Comparison of ENCODE assay signal across 8 mouse cellular contexts in the genomic region with DNA sequence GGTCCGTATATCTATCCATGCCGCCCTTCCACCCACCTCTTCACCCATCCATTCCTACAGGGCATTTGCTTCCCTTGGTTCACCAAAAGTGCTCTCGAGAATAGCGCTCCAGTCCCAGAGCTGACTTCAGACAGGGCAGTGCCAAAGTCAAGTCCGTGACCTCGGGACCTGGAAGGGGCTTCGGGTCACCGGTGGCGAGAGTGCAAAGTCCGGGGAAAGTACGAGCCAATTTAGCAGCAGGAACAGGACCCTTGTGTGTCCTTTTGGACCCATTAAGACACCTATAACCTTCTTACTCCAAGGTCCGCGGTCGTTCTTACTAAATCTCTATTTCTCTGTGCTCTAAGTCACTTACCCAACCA. TPM values are rescaled to one million over a fixed set of nuclear protein-coding genes. Genes with fewer than 3 reads are reported as not detected.
A peak's percentile ranks its signal among the peaks of the same experiment; 100 is the strongest.
DNase-seq lines count a peak whose midpoint lies in the region; ATAC-seq and TF ChIP-seq lines count a peak whose summit lies in the region.

No protein-coding gene starts in this region.

- no peak for TF ChIP-seq POLR2A in embryonic fibroblast, embryonic 13.5 days (IDR thresholded peaks at IDR 0.05; ENCODE audit: low read depth, low read length)

- under 1% methylated on average over 14 of the region's 14 CpGs for WGBS in lung, embryonic 15.5 days
- WGBS in kidney, embryonic 14.5 days, result 1% methylated on average over 14 of the region's 14 CpGs
- 0% methylated on average over 14 of the region's 14 CpGs for WGBS in midbrain, postnatal 0 days

- peaks cover 16% of the 10 kb centered on the region for H3K36me3 ChIP-seq in lung, embryonic 15.5 days
- peaks cover 4% of the 10 kb centered on the region; the same call in 1 of the 2 replicates for H3K36me3 ChIP-seq in kidney, embryonic 14.5 days (ENCODE audit: control insufficient read depth, insufficient read depth, low read length)
- peaks cover 14% of the 10 kb centered on the region; the same call in 1 of the 2 replicates for H3K36me3 ChIP-seq in midbrain, postnatal 0 days (ENCODE audit: insufficient read depth, low read length)

- peak overlapping the region; percentile 93 for H3K27ac ChIP-seq in lung, embryonic 15.5 days
- no peak overlapping the region for H3K27ac ChIP-seq in embryonic fibroblast, embryonic 13.5 days (ENCODE audit: insufficient read depth, low read length)
- peak overlapping the region; percentile 94 for H3K27ac ChIP-seq in kidney, embryonic 14.5 days (ENCODE audit: low read depth, low read length)
- H3K27ac ChIP-seq in midbrain, postnatal 0 days (ENCODE audit: low read depth, low read length), result peak overlapping the region; percentile 88

- peak overlapping the region; percentile 28 for H3K9ac ChIP-seq in lung, embryonic 15.5 days
- peak overlapping the region; percentile 56; the same call in 1 of the 2 replicates for H3K9ac ChIP-seq in kidney, embryonic 14.5 days (ENCODE audit: low read depth, low read length)
- peak overlapping the region; percentile 81; the same call in 1 of the 2 replicates for H3K9ac ChIP-seq in midbrain, postnatal 0 days (replicated peaks; ENCODE audit: low read length, poor library complexity, severe bottlenecking)

- DNase-seq in lung, postnatal 25 days (ENCODE audit: low spot score), result no peak
- no peak for DNase-seq in midbrain, postnatal 0 days (ENCODE audit: low spot score)
- DNase-seq in thymus, postnatal 10 days (ENCODE audit: low spot score in 2 of 2), result no peak
- no peak for DNase-seq in spleen, postnatal 14 days (ENCODE audit: low spot score in 2 of 2)
- DNase-seq in ovary, postnatal 10 days (ENCODE audit: low spot score), result no peak

- TF ChIP-seq CTCF in embryonic fibroblast, embryonic 13.5 days (IDR thresholded peaks at IDR 0.05; ENCODE audit: borderline replicate concordance, insufficient read depth, low read length), result no peak
- TF ChIP-seq CTCF in midbrain, postnatal 0 days (IDR thresholded peaks at IDR 0.05), result no peak

- peak overlapping the region; percentile 66 for H3K4me3 ChIP-seq in lung, embryonic 15.5 days
- peak overlapping the region; percentile 39 for H3K4me3 ChIP-seq in embryonic fibroblast, embryonic 13.5 days (ENCODE audit: insufficient read depth, low read length)
- peak overlapping the region; percentile 76 for H3K4me3 ChIP-seq in kidney, embryonic 14.5 days (ENCODE audit: low read length)
- peak overlapping the region; percentile 66 for H3K4me3 ChIP-seq in midbrain, postnatal 0 days (ENCODE audit: low read depth, low read length)

- no peaks in the 10 kb centered on the region for H3K9me3 ChIP-seq in lung, embryonic 15.5 days
- no peaks in the 10 kb centered on the region for H3K9me3 ChIP-seq in kidney, embryonic 14.5 days (ENCODE audit: control insufficient read depth, low read length)
- H3K9me3 ChIP-seq in midbrain, postnatal 0 days (ENCODE audit: low read length), result no peaks in the 10 kb centered on the region

- ATAC-seq in lung, embryonic 15.5 days (ENCODE audit: borderline replicate concordance, extremely low read depth, low FRiP score, low TSS enrichment), result no peak
- ATAC-seq in kidney, embryonic 14.5 days (ENCODE audit: low FRiP score, low TSS enrichment), result no peak
- no peak for ATAC-seq in midbrain, postnatal 0 days (ENCODE audit: low FRiP score)

- peaks cover 34% of the 10 kb centered on the region for H3K4me1 ChIP-seq in lung, embryonic 15.5 days
- 0 out of 2 replicates have a peak, but pooled peaks cover 2% of the 10 kb centered on the region for H3K4me1 ChIP-seq in embryonic fibroblast, embryonic 13.5 days (ENCODE audit: control insufficient read depth, insufficient read depth, low read length)
- H3K4me1 ChIP-seq in kidney, embryonic 14.5 days (ENCODE audit: control insufficient read depth, insufficient read depth, low read length), result peaks cover 19% of the 10 kb centered on the region
- H3K4me1 ChIP-seq in midbrain, postnatal 0 days (ENCODE audit: insufficient read depth, low read length), result peaks cover 9% of the 10 kb centered on the region

- peak overlapping the region; percentile 95 for H3K4me2 ChIP-seq in lung, embryonic 15.5 days
- H3K4me2 ChIP-seq in kidney, embryonic 14.5 days (replicated peaks; ENCODE audit: low read depth, low read length), result peak overlapping the region; percentile 99
- peak overlapping the region; percentile 97 for H3K4me2 ChIP-seq in midbrain, postnatal 0 days (ENCODE audit: low read depth, low read length, poor library complexity, severe bottlenecking)

- no peaks in the 10 kb centered on the region for H3K27me3 ChIP-seq in lung, embryonic 15.5 days
- H3K27me3 ChIP-seq in kidney, embryonic 14.5 days (ENCODE audit: control insufficient read depth, insufficient read depth, low read length), result no peaks in the 10 kb centered on the region
- H3K27me3 ChIP-seq in midbrain, postnatal 0 days (ENCODE audit: insufficient read depth, low read length), result no peaks in the 10 kb centered on the region

RNA-seq across cellular contexts. Expression of a gene that starts 0.3 kb away (rescaled TPM):
- 85.4 and 91.3 TPM in 2 replicates for polyA plus RNA-seq in lung, embryonic 15.5 days (2015; fragmentation: Nextera tagmentation; extraction: Ambion mirVana)
- 9.2 and 9.9 TPM in 2 replicates for polyA plus RNA-seq in embryonic fibroblast, embryonic 13.5 days (2011; ENCODE audit: insufficient read length, low read depth, missing spikeins)
- polyA plus RNA-seq in kidney, embryonic 14.5 days (2014; fragmentation: Nextera tagmentation; extraction: Ambion mirVana), result 61.1 and 65.8 TPM in 2 replicates
- 105 and 119 TPM in 2 replicates for total RNA-seq in midbrain, postnatal 0 days (2014; rRNA removed)
- 111 and 113 TPM in 2 replicates for polyA plus RNA-seq in midbrain, postnatal 0 days (2015; fragmentation: Nextera tagmentation; extraction: Ambion mirVana)

RNA-seq across cellular contexts. Expression of a gene that starts 14.9 kb away (rescaled TPM):
- polyA plus RNA-seq in lung, embryonic 15.5 days (2015; fragmentation: Nextera tagmentation; extraction: Ambion mirVana), result 146 and 149 TPM in 2 replicates
- 64.5 and 66.5 TPM in 2 replicates for polyA plus RNA-seq in embryonic fibroblast, embryonic 13.5 days (2011; ENCODE audit: insufficient read length, low read depth, missing spikeins)
- 130 and 136 TPM in 2 replicates for polyA plus RNA-seq in kidney, embryonic 14.5 days (2014; fragmentation: Nextera tagmentation; extraction: Ambion mirVana)
- 58.5 and 97.5 TPM in 2 replicates for total RNA-seq in midbrain, postnatal 0 days (2014; rRNA removed)
- polyA plus RNA-seq in midbrain, postnatal 0 days (2015; fragmentation: Nextera tagmentation; extraction: Ambion mirVana), result 114 and 116 TPM in 2 replicates

RNA-seq across cellular contexts. Expression of a gene that starts 45.6 kb away (rescaled TPM):
- 8.2 and 11.4 TPM in 2 replicates for polyA plus RNA-seq in lung, embryonic 15.5 days (2015; fragmentation: Nextera tagmentation; extraction: Ambion mirVana)
- 2.5 and 7.4 TPM in 2 replicates for polyA plus RNA-seq in embryonic fibroblast, embryonic 13.5 days (2011; ENCODE audit: insufficient read length, low read depth, missing spikeins)
- 2.5 and 3.6 TPM in 2 replicates for polyA plus RNA-seq in kidney, embryonic 14.5 days (2014; fragmentation: Nextera tagmentation; extraction: Ambion mirVana)
- total RNA-seq in midbrain, postnatal 0 days (2014; rRNA removed), result 10.5 and 11.3 TPM in 2 replicates
- polyA plus RNA-seq in midbrain, postnatal 0 days (2015; fragmentation: Nextera tagmentation; extraction: Ambion mirVana), result 3.3 and 3.8 TPM in 2 replicates

RNA-seq across cellular contexts. Expression of a gene that starts 47.3 kb away (rescaled TPM):
- 3.3 and 3.5 TPM in 2 replicates for polyA plus RNA-seq in lung, embryonic 15.5 days (2015; fragmentation: Nextera tagmentation; extraction: Ambion mirVana)
- polyA plus RNA-seq in embryonic fibroblast, embryonic 13.5 days (2011; ENCODE audit: insufficient read length, low read depth, missing spikeins), result 6.1 and 10.8 TPM in 2 replicates
- polyA plus RNA-seq in kidney, embryonic 14.5 days (2014; fragmentation: Nextera tagmentation; extraction: Ambion mirVana), result 2.3 and 2.5 TPM in 2 replicates
- 0.11 TPM in 1 of 2 replicates, not detected in the other for total RNA-seq in midbrain, postnatal 0 days (2014; rRNA removed)
- 0.31 and 0.45 TPM in 2 replicates for polyA plus RNA-seq in midbrain, postnatal 0 days (2015; fragmentation: Nextera tagmentation; extraction: Ambion mirVana)

Comparison
In these comparisons a context has a peak if more than half of its experiments do, and no peak if none do; other contexts are left out.
1. H3K9ac ChIP-seq: peak in every context shown above with its lines; median percentile 81 in midbrain, postnatal 0 days; 56 in kidney, embryonic 14.5 days; 28 in lung, embryonic 15.5 days.